19 mouse cellular contexts compared by ENCODE assay signal in genomic region chr17:29925608-29926606, GRCm38 (mm10). TPM values are rescaled to one million over a fixed set of nuclear protein-coding genes. Genes with fewer than 3 reads are reported as not detected.
DNase-seq lines count a peak whose midpoint lies in the region; ATAC-seq and TF ChIP-seq lines count a peak whose summit lies in the region.
"Had no signal": no experiment of that assay in that cellular context is flagged by ENCODE, and none has a peak within 500 bp of the region (broad histone marks: within the 10 kb centered on the region; RNA-seq: fewer than 3 reads in every experiment).

No protein-coding gene starts in this region.

- no peak overlapping the region for H3K4me3 ChIP-seq in layer of hippocampus, adult 2 months
- no peak overlapping the region for H3K4me3 ChIP-seq in thymus, adult 2 months (ENCODE audit: control insufficient read depth, insufficient read depth, low read length)
- H3K4me3 ChIP-seq in midbrain, embryonic 15.5 days = no peak overlapping the region
- H3K4me3 ChIP-seq: embryonic facial prominence, embryonic 10.5 days; kidney, embryonic 15.5 days; limb, embryonic 10.5 days; neural tube, embryonic 12.5 days had no signal

- H3K27ac ChIP-seq in layer of hippocampus, adult 2 months = no peak overlapping the region
- no peak overlapping the region for H3K27ac ChIP-seq in thymus, adult 2 months (ENCODE audit: control insufficient read depth, insufficient read depth, low read length)
- no peak overlapping the region for H3K27ac ChIP-seq in midbrain, embryonic 15.5 days
- H3K27ac ChIP-seq: embryonic facial prominence, embryonic 10.5 days; hindbrain, postnatal 0 days; kidney, embryonic 15.5 days; limb, embryonic 10.5 days; macrophage; neural tube, embryonic 12.5 days had no signal

- no peak overlapping the region for H3K4me2 ChIP-seq in midbrain, embryonic 15.5 days
- H3K4me2 ChIP-seq: kidney, embryonic 15.5 days; neural tube, embryonic 12.5 days had no signal

- no peaks in the 10 kb centered on the region for H3K36me3 ChIP-seq in thymus, adult 2 months (ENCODE audit: control insufficient read depth, insufficient read depth, low read length)
- no peaks in the 10 kb centered on the region for H3K36me3 ChIP-seq in midbrain, embryonic 15.5 days (replicated peaks)
- H3K36me3 ChIP-seq: embryonic facial prominence, embryonic 10.5 days; G1E; kidney, embryonic 15.5 days; limb, embryonic 10.5 days; neural tube, embryonic 12.5 days had no signal

- no peaks in the 10 kb centered on the region for H3K27me3 ChIP-seq in thymus, adult 2 months (ENCODE audit: control insufficient read depth, insufficient read depth, low read length)
- H3K27me3 ChIP-seq in midbrain, embryonic 15.5 days (replicated peaks) = no peaks in the 10 kb centered on the region

- WGBS in thymus, adult 2 months = 85% methylated on average over 26 of the region's 26 CpGs
- 63% methylated on average over 26 of the region's 26 CpGs for WGBS in midbrain, embryonic 15.5 days

- TF ChIP-seq POLR2A in thymus, adult 2 months (IDR thresholded peaks at IDR 0.05; ENCODE audit: control insufficient read depth, extremely low read depth, insufficient read depth, low read length, poor library complexity) = no peak

- no peak overlapping the region for H3K9ac ChIP-seq in midbrain, embryonic 15.5 days
- H3K9ac ChIP-seq: kidney, embryonic 15.5 days; liver, postnatal 0 days; neural tube, embryonic 12.5 days had no signal

- no peak for DNase-seq in layer of hippocampus, adult 2 months (ENCODE audit: low spot score in 2 of 2)
- DNase-seq in layer of hippocampus, adult 11-12 months (ENCODE audit: low spot score) = no peak
- peak; percentile 12 for DNase-seq in thymus, postnatal 14 days
- DNase-seq in thymus, adult 2 months = no peak
- DNase-seq in adipocyte (ENCODE audit: low spot score) = peak; percentile 7
- peak; percentile 60 for DNase-seq in testis, postnatal 10 days (ENCODE audit: low spot score)
- DNase-seq: cerebellum, postnatal 25 days; liver, postnatal 0 days; thymus, postnatal 25 days had no signal

- H3K9me3 ChIP-seq in midbrain, embryonic 15.5 days = no peaks in the 10 kb centered on the region
- H3K9me3 ChIP-seq: embryonic facial prominence, embryonic 10.5 days; G1E; kidney, embryonic 15.5 days; limb, embryonic 10.5 days; neural tube, embryonic 12.5 days had no signal

- ATAC-seq in midbrain, embryonic 15.5 days (replicated peaks) = no peak
- ATAC-seq: activated CD4-positive, CD25-positive, alpha-beta regulatory T cell, adult 4 months; hindbrain, postnatal 0 days; liver, postnatal 0 days; midbrain, embryonic 16.5 days had no signal

- no peaks in the 10 kb centered on the region for H3K4me1 ChIP-seq in thymus, adult 2 months (replicated peaks; ENCODE audit: control insufficient read depth, insufficient read depth, low read length)
- peaks cover 3% of the 10 kb centered on the region; the same call in 1 of the 2 replicates for H3K4me1 ChIP-seq in midbrain, embryonic 15.5 days

- peak; percentile 52 for TF ChIP-seq CTCF in layer of hippocampus, adult 2 months (conservative IDR thresholded peaks at IDR 0.05)
- TF ChIP-seq CTCF in thymus, adult 2 months (IDR thresholded peaks at IDR 0.05; ENCODE audit: borderline replicate concordance, control insufficient read depth, extremely low read depth, insufficient read depth, low read length, poor library complexity) = no peak

RNA-seq across cellular contexts. Expression of gene Mdga1, which starts 44.0 kb away (rescaled TPM):
- 10 to 100 TPM; 70.1 to 73.8 TPM for total RNA-seq in layer of hippocampus, adult 2 months (2021)
- 11.8 and 16.1 TPM in 2 replicates for polyA plus RNA-seq in thymus, adult 2 months (2012; rRNA removed)
- 19.6 and 22.0 TPM in 2 replicates for polyA plus RNA-seq in midbrain, embryonic 15.5 days (2015; fragmentation: Nextera tagmentation; extraction: Ambion mirVana)
- polyA plus RNA-seq: activated CD4-positive, CD25-positive, alpha-beta regulatory T cell, adult 4 months had no signal

Comparison
In these comparisons a context has a peak if more than half of its experiments do, and no peak if none do; other contexts are left out.
1. DNase-seq: peak in thymus, postnatal 14 days (single experiment), adipocyte (single experiment) and testis, postnatal 10 days (single experiment); none in layer of hippocampus, adult 2 months (0 of 2), layer of hippocampus, adult 11-12 months (single experiment) and thymus, adult 2 months (single experiment).